Mouse (Mus musculus): Measurements from ENCODE around the gene Ddx11.
"Not testable (repeated sequence)": the region's sequence is repeated elsewhere in the genome, so short reads cannot be mapped to it uniquely, and the experiment has no call there.

The Ddx11 gene

DNA sequence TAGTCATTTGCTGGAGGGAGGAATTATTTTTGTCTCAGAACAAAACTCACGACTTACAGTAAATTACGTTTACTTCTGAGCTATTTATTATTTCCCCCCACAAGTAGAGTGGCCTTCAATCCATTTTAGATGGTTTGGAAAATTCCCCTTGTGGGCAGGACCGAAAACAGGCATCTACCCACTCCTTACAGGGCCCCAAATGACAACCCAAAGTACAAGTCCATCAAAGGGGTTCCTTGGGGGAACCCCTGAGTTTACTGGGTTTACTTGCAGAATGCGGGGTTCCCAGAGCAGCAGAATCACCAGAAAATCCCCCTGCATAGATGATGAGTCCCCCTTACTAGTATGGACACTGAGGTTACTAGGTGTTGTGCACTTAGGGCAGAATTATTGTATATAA is 11.2 kb upstream of the Ddx11 start:
- no peak for DNase-seq (ENCODE audit: low read depth, low spot score)

DNA sequence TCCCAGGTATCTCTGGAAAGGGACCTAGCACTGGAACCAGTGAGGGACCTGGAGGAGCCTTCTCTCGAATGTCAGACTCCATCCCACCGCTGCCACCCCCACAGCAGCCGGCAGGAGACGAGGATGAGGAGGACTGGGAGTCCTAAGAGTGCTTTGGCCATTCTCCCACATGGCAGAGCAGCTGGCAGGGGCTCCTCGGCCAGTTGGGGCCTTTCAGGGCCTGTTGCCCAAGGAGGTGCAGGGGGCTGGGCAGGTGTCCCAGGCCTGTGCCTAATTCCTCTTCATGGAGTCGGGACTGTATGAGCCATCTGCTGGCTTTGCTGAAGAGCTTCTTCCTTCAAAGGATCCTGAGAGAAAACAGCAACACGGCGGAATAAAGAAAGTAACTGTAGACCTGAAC is 4.3 kb upstream of the Ddx11 start:
- no peak for DNase-seq (ENCODE audit: low read depth, low spot score)

DNA sequence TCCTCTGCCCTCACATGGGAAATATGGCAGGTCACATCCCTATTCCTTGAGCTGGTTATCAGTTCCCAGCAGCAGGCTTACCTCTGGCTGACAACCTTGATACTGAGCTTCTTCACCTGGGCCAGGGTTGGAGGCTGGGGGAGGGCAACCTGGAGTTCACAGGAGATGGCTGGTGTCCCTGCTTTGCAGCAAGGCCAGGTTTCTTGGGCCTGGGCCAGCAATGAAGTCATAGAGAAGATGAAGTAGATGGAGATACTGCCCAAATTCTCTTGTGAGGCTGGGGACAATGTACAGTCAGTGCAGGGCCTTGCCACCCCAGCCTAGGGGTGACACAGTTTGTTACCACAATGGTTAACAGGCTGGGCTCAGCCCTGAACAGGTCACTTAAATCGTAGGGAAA is 2.6 kb upstream of the Ddx11 start:
- no peak for DNase-seq (ENCODE audit: low read depth, low spot score)

- no peak for DNase-seq (ENCODE audit: low read depth, low spot score)
Observed at GRCm38 (mm10) chr17:66123816-66124610, 693 bp downstream of the Ddx11 start.

DNA sequence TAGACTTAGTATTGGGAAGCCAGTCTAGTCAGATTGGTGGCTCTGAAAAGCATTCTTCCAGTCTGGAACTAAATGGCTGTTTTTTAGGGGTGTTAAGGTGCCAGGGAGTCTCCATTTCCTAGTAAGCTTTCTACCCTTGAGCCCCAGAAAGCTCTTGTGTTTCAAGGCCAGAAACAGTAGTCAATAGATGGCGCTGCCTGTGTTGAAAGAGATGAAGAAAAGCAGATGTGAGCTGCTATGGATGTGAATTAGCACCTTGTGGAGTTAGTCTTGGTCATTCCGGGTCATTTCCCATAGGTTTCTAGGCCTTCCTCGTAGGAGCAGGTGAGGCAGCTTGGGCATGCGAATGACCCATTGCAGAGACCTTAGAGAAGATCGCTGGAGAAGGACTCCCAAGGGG is 1.9 kb downstream of the Ddx11 start:
- no peak for DNase-seq (ENCODE audit: low read depth, low spot score)

GRCm38 (mm10) chr17:66130371-66130770 is 7.1 kb downstream of the Ddx11 start:
- DNase-seq (ENCODE audit: low read depth, low spot score) = no peak

GRCm38 (mm10) chr17:66131212-66131611 is 7.9 kb downstream of the Ddx11 start:
- peak; percentile 23 for DNase-seq (ENCODE audit: low read depth, low spot score)

DNA sequence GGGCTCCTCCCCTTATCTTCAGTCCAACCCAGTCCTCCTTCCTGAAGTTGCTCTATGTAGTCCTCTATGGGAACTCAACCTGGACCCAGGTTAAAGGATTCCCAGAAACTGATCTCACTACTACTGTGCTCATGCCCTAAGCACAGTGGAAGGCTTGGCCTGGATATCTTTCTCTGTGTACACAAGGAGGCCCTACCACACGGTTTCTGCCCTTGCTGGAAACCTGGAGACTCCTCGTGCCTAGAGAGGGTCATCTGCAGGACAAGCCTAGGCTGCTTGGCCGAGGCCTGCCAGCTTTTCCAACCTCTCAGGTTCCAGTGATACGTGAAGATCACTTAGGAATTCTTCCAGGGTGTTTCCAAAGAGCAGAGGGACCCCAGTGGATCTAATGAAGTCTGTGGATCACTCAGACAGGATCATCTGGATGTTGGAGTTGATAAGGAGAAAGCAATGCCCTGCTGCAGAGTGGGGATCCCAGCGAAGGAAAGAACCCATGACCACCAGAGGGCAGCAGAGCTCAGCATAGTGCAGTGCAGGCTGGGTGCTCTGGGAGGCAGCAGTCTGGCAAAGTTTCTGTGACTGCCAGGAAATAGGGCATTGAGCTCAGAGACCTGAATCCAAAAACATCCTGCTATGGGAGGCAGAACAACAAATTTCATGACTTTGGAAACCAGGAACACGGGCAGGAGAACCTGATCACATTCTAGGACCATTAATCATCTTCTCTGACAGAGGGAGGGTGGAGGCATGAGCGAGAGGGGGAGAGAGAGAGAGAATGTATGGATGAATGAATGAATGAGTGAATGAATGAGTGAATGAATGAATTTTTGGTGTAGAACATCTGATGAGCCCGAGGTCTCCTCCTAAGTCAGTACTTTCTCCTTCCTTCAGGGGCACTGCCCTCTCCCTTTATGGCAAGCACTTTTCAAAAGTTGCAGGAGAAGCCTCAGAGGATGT is 29.7 kb downstream of the Ddx11 start:
- DNase-seq (ENCODE audit: low read depth, low spot score) = not testable (repeated sequence)

GRCm38 (mm10) chr17:66153735-66154423 is 30.6 kb downstream of the Ddx11 start:
- not testable (repeated sequence) for DNase-seq (ENCODE audit: low read depth, low spot score)

DNA sequence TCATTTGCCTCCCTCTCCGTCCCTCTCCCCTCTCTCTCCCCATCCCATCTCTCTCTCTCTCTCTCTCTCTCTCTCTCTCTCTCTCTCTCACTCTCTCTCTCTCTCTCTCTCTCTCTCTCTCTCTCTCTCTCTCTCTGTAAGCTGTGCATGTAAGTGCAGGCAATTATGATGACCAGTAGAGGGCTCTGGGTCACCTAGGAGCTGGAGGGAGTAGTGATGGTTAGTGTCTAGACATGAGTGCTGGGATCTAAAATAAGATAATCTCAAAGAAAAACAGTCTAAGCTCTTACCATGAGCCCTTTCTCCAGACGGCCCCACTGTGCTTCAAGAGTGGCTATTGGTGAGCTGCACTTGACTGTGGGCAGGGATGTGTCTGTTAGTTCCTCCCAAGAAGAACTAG is 31.6 kb downstream of the Ddx11 start:
- DNase-seq (ENCODE audit: low read depth, low spot score) = no peak

GRCm38 (mm10) chr17:66158271-66158670 is 35.0 kb downstream of the Ddx11 start:
- no peak for DNase-seq (ENCODE audit: low read depth, low spot score)

DNA sequence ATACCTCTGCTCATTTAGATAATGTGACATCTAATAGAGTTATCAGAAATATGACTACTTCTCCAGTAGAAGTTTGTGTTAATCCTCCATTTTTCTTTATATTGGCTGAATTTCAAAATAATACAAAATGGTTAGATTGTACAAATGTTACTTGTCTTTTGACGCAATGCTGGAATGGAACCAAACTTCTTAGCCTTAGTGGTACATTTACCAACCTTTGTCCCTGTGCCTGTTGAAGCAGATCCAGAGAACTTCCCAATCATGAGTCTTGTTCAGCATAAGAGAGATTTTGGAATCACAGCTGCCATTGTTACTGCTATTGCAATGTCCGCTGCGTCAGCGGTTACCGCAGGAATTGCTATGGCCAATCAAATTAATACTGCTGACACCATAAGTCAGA is 43.8 kb downstream of the Ddx11 start:
- DNase-seq (ENCODE audit: low read depth, low spot score) = not testable (repeated sequence)

- not testable (repeated sequence) for DNase-seq (ENCODE audit: low read depth, low spot score)
Observed at GRCm38 (mm10) chr17:66170971-66171370, 47.7 kb downstream of the Ddx11 start.

GRCm38 (mm10) chr17:66190577-66190976 is 67.3 kb downstream of the Ddx11 start:
- DNase-seq (ENCODE audit: low read depth, low spot score) = no peak

GRCm38 (mm10) chr17:66197041-66197440 is 73.7 kb downstream of the Ddx11 start:
- DNase-seq (ENCODE audit: low read depth, low spot score) = no peak

Measured in mesoderm, embryonic 11.5 days (tissue).